Mouse (Mus musculus) lung, postnatal 0 days (tissue): ENCODE results near the gene Vps45.
A peak's percentile ranks its signal among the peaks of the same experiment; 100 is the strongest.

Source experiments
- CTCF ChIP-seq: IDR thresholded peaks from 2 replicates; pipeline ENCODE4 v1.5.1; 2016; ENCODE audit warnings: antibody characterized with exemption, mild to moderate bottlenecking
- EP300 ChIP-seq: IDR thresholded peaks from 2 replicates; pipeline ENCODE4 v1.6.1; 2016; ENCODE audit warnings: antibody characterized with exemption, mild to moderate bottlenecking, control low read depth

GRCm38 (mm10) chr3:96065754-96066375, 7.6 kb upstream of the Vps45 start:
- TF ChIP-seq EP300: peak; percentile 84
- peak; percentile 67 for TF ChIP-seq CTCF
